Mouse (Mus musculus) c-Kit-positive CD71-negative TER-119-negative erythroid progenitor cells, embryonic 14.5 days (primary cell): ENCODE data around the gene Mfng.

Experiments
- DNase-seq: peaks from one replicate; pipeline ENCODE4 v3.0.0-alpha.2; 2013; ENCODE audit warnings: low read depth

Gene Mfng

DNA sequence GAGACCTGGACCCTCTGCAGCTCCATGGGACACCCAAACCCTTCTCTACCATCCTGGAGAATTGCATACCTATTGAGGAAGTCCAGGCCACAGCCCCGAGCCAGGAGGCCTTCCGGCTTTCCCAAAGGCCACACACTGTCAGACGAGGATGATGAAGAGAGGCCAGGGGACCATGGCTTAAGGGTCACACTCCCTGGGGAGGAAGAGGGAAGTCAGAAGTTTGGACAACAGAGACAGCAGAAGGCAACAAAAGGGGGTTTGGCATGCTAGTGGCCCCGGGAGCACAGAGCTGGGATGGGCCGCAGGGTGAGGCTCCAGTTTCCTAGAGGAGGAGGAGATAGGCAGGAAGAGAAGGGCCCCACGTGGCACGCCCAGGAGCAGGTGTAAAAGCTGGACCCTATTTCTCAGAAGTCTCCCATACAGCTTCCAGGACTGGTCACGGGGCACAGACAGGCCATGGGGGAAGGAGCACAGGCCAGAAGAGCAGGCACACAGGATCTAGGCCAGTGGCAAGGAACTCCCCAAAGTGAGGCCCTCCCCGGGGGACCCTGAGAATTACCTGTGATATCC, 14.1 kb upstream of the Mfng start:
- no peak for DNase-seq

DNA sequence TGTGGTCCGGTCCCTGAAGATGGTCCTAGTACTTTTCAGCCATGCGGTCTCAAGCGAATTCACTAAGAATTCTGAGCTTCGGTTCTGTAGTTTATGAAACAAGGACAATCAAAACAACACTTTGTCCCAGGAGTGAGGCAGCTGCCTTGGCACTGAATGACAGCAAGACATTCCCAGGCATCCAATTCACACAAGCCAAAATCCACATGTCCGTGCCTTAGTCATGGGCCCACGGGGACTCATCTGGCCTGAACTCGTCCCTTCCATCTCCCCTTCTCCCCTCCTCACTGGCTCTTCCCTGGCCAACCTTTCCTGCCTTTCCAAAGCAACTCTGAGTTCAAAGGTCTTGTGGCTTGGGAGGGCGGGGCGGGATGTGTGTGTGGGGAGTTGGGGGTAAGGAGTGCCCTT, 13.1 kb upstream of the Mfng start:
- no peak for DNase-seq

DNA sequence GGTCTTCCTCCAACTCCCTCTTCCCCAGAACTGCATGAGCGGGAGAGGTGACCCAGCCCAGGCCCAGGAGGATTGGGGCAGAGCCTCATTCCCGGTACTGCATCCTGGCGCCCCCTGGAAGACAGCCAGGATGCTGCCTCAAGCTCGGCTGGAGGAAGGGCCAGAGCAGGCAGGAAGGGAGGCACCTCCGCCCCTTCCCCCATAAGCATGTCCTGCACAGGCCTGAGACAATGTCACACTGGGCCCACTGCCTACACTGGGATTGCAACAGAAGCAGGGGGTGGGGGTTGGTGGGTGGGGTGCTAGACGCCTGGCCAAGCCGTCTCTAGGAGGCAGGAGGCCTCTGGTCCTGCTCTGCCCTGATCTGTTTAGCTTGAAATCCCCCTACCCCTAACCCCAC, 12.7 kb upstream of the Mfng start:
- DNase-seq = no peak

DNA sequence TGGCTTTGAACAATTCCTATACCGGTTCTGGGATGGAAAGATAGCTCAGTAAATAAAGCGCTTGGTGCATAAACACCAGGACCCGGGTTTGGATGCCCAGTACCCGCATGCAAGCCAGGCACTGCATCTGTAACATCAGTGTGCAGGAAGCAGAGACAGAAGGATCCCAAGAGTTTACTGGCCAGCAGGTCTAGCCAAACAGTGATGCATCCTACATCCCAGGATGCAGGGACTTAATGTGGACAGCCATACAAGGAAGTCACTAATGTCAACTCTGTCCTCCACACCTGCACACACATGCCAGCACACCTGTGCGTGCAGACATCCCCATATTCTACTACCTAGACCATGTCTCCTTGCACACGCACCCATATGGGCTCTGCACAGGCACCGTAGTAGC, 12.0 kb upstream of the Mfng start:
- DNase-seq = no peak

DNA sequence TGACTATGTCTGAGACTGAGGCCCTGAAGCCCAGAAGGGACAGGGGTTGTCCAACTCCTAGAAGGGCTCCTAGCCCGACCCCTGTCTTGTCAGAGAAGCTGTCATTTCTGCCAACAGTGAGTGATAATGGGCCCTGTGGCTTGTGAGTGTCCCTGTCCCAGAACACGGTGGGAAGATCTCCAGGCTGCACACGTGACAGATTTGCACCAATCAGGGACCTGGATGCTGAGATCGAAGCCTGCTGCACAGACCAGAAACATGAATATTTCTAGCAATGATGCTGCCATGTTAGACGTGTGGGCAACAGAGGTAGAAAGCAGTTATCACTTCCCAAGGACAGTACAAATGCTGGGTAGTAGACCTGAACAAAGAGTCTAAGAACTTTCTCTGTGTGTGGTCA, 11.2 kb upstream of the Mfng start:
- no peak for DNase-seq

DNA sequence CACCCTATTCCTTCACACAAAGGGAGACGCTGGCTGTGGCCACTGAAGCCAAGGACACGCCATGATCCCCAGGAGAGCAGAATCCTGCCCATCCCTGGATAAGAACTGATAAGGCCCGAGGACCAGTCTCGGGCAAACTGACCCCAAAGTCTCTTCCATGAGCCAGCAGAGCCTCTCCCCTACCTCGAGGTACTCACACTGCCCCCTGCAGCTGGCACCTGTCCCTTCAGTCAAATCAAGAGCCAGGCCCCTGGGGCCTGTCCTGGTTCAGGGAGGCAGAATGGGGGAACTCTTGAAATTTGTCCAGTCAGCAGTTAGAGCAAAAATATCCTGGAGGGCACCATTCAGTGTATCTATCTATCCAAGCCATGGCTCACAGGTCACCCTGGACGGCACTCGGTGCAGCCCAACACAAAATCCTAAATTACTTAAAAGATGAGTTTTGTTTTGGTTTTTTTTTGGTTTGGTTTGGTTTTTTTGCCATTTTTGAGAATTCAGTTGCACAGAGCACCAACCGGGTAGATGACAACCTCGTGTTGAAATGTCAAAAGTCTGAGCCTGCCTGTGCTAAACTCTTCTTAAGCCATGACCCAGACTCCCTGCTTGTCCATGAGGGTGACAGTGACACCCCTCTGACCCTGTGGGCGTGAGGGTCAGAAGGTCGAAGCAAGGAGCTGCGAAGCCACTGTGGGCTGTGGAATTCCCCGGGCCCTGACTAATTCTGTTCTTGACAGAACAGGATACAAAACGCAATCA, 9.3 kb upstream of the Mfng start:
- no peak for DNase-seq

DNA sequence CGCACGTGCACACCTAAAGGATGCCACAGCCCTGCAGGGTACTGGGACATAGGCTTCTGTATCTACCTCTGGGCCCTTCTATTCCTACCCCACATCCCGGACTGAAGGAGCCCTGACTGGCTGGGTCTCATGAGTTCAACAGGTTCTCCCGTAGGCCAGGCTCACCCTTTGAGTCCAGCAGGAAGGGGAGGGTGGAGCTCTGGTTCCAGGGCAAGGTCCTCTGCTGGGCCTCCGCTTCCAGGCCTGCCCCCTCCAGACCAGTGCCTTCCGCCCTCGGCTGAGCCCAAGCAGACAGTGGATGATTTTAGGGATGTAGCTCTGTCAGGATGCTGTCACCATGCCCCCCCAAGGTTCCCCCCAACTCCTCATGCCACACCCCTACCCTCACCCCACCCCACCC, 7.6 kb upstream of the Mfng start:
- no peak for DNase-seq

DNA sequence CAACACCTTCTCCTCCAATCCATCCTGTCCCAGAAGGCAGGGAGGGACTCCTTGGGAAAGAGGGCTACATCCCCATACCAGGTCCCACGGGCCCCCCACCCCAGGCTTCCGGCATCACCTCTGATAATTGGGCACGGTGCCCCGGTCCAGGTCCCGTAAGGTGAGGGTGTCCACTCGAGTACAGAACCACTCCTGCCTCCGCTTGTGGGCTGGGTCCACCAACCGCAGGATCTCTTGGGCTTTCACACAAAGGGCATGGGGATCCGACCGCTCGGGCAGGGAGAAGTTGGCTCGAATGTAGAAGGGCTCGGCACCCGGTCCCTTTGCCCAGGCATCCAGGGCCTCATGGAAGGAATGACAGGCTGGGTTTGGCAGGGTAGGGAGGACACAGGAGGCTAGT, 7.1 kb upstream of the Mfng start:
- no peak for DNase-seq

DNA sequence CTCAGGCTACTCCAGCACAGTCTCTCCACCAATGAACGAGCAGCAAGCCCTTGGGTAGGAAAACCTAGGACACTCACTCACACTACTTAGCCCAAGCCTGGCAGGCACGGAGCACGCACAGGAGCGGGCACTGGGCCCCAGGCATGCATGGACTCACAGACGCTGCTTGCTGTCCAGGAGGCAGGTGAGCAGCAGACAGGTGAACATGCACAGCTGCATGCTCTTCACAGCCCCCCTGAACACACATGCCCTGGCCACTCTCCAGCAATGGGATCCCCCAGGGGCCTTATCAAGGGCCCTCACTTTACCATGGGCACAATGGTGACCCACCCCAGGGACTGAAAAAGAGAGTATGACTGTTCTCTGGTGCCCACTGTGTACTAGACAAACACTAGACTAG, 6.4 kb upstream of the Mfng start:
- no peak for DNase-seq

DNA sequence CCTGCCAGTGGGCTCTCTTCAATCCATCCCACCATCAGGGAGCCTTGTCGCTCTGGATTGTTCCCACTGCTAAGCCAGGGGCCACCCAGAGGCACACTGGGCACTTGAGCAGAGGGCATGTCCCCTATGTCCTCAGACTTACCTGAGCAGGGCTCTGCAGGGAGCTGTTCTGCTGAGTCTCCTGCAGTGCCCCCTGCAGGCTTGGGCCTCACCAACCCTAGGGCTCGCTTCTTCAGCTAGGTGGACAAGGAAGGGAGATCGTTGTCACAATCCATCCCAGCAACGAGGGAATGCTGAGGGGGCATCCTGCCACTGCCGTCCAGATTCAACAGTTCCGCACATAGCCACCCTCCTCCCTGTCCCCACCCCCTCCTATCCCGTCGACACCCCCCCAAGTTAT, 6.0 kb upstream of the Mfng start:
- no peak for DNase-seq

DNA sequence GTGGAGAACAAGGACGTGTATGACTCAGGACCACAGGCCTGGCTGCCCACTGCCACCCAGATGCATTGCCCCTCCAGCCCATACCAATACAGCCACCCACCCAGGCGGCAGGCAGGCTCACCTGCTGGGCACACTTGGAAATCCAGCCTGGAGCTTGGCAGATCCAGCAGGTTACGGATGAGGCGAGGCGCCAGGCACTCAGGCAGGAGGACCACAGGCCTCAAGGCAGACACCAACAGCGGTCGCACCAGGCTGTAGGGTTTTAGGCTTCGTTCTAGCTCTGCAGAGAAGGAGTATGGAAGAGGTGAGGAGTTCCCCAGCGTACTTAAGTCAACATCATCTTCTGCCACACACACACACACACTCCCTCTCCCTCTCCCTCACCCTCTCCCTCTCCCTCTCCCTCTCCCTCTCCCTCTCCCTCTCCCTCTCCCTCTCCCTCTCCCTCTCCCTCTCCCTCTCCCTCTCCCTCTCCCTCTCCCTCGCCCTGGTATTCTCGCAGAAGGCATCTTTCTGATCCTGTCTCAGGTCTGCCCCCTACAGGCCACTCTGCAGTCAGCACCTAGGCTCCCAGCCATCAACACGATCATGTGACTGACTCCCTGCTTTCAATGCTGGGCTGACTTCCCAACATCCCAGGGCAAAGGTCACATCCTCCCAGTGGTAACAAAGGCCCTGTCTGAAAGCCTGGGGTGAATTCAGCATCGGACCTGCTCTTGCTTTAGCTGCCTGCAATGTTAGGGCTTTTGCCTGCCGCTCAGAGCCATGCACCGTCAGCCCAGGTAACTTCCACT, 5.0 kb upstream of the Mfng start:
- no peak for DNase-seq

DNA sequence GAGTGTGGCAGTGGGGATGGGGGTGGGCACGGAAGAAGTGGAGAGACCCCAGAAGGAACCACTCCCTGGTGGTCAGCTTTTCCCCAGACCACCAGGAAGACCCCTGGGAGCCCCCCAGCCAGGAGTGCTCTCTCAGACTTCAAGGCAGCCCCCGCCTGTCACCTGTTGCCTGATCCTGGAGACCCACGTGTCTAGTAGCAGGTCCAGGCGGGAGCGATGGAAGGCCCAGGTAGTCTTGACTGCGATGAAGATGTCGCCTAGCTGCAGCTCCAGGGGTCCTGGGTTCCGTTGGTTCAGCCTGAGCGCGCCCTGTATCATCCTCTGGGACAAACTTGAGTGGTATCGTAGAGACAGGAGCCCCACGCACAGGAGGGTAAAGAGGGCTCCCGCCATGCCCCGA, 419 bp downstream of the Mfng start:
- no peak for DNase-seq

DNA sequence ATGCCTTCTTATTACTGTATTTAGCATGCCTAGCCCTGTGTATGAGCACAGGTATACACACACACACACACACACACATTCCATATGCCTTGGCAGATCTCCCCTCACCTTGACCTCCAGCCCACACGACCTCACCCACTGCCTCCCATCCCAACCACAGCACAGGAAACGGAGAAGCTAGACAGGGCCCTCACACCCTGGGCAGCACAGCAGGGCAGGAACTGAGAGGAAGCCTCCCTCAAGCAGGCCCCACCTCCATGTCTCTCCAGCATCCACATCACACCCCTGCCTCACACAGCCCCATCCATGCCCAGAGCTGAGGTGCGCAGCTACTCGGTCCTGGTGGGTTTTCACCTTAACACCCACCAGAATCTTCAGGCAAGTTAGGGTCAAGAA, 909 bp downstream of the Mfng start:
- no peak for DNase-seq

DNA sequence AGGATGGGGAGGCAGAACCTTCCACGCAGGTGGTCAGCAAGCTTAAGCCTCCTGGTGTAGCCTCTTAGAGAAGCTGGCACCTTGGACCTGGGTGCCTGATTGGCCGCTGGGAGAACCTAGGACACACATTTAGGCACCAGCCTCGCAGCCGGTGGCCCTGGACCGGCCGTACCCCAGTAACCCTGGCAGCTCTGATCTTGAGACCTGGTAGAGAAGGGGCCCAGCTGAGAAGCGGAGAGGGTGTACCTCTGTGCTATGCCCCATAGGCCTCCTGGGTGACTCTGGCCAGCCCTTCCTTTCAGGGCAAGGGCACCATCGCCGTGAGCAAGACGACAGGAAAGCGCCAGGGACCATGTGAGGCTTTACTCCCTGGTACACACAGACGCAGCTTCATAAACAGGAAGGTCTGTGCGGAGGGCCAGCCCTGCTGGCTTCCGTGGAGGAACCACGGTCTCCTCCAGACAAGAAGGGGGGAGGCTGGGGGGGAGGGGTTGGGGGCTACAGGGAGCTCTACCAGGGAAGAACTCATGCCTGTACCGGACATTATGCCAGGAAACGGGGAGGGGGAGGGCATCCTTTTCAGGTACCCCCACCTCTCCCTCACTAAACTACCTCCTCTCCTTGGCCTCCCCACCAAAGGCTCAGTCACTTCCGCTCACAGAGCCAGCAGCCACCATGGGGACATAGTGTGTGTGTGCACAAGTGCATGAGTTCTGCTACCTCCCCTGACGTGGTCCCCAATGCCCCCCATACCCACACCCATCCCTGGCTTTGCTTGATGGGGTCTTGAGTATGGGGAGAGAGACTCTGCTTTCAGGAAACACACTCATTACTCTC, 1.5 kb downstream of the Mfng start:
- peak; percentile 33 for DNase-seq

DNA sequence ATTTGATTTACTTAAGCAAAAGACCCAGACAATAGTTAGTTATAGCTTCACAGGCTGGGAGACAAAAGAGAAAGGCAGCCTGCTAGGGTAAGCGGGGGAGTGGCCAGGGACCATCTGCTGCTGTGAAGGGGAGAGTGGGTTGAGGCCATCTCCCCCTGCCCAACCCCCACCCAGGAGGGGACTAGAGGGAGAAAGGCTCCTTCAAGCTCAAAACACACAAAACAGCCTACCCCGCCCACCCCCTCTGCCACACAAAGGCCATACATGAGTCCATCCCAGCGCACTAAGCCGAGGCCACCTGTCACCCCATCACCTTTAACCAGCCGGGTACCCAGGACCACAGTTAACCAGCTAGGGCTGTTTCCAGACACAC, 2.3 kb downstream of the Mfng start:
- no peak for DNase-seq

DNA sequence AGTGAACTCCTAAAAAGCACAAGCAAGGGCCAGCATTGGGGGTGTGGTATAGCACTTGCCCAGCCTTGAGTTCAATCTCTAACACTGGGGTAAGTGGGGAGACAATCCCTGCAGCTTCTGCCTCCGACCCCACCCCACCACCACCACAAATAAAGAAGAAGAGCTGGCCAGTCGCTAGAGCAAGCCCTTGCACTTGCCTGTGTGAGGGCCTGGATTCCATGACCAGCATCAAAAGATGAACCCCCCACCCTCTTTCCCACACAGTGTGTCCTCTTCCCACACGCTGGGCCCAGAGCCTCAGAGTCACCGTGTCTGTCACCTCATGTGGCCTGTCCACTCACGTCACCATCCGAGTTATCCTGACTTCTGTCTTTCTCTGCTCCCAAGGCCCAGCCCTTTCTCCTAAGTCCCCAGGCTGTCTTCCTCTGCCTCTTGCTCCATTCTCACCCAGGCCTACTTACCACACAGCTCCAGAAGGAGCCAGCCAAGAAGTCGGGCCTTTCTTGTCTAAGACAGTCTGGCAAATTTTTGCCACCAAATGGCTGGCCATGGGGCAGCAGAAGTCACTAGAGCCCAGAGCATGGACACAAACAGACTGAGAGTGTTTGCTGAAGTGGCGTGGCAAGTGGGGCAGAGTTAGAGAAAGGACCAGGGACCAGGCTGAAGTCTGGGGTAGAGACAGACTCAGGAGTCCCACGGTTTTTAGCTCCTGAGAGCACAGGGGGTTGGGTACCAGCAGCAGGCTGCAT, 2.9 kb downstream of the Mfng start:
- DNase-seq = no peak

DNA sequence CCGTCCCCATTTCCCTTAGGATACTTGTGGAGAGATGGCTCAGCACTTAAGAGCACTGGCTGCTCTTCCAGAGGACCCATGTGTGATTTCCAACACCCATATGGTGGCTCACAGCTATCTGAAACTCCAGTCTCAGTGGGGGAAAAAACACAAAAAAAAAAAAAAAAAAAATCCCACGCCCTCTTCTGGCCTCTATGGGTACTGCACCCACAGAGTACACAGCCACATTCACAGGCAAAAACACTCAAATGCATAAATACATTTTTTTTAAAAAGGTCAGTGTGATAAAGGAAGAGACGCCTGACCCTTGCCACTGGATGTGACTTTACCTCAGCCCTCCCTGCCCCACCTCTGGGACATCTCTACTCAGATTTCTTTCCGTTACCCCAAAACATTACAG, 4.2 kb downstream of the Mfng start:
- DNase-seq = no peak

DNA sequence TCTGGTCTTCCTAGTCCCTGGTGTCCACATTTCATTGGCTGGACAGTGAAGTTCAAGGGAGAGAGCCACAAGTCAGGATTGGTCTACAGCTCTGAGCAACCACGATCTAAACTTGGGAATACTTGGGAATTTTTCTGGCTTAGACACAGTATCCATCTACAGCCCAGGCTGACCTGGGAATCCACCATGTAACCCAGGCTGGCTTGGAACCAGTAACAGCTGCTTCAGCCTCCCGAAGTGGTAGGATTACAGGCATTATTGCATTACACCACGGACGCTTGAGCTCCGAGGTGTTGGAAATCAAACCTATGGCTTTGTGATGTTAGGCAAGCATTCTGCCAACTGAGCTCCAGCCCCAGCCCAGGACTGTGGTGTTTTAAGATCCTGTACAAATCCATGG, 9.6 kb downstream of the Mfng start:
- DNase-seq = no peak

DNA sequence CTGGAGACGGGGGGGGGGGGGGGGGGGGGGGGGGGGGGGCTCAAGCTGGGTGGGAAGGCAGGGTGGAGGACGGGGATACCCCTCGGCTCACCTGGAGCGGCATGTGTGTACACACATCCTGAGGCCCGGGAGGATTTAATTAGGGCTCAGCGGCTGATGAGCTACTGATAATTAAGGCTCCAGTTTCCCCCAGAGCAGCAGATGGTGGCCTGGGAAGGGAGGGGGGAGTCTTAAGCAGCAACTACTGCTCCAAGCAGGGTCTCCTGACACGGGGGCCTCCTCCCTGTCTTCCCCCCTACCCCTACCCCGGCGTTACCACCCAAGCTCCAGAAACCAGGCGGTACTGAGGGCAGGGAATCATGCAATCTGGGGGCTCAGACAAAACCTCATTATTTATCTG, 10.1 kb downstream of the Mfng start:
- DNase-seq = no peak

DNA sequence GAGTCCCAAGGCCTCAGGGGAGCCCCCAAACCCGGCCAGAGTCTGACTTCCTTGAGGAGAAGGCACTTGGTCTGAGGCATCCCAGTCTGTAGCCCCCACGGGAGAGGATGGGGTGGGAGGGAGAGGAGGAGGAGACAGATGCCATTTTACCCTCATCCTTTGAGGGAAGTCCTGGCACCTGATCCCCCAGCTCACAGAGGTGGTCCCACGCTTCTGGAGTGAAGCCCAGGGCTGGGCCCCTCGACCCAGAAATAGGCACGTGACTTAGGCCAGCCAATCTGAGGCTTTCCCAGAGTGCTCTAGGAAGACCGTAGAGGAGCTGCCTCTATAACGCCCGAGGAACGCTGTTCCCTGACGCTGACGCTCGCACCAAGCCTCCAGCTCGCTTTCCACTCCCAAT, 12.2 kb downstream of the Mfng start:
- no peak for DNase-seq

DNA sequence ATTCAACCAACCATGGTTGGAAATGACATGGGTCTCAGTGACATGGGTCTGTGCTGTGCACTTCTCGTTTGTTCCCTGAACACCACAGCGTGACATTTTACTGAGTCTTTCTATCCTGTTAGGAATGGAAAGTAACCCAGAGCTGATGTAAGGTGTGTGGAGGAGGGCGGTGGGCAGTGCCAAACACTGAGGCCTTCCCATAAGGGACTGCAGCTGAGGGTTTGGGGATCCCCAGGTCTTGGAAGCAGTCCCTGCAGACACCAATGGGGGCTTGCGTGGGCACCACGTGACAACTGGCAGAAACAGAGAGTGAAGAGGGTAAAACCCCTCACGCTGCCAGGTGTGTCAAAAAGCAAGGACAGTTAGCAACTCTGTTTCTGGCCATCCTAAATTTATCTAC, 15.1 kb downstream of the Mfng start:
- no peak for DNase-seq
